Mouse (Mus musculus) limb, embryonic 10.5 days (tissue): ENCODE measurements at regions not wholly inside any gene's neighbourhood (a gene's known extent, or its start where the extent isn't known, plus 50 kb on each side); places are given as distances from the start of the nearest gene placed in this dataset.
"Not testable (repeated sequence)": the region's sequence is repeated elsewhere in the genome, so short reads cannot be mapped to it uniquely, and the experiment has no call there.

Source experiments
- DNase-seq: peaks from one replicate; pipeline ENCODE4 v3.0.0-alpha.2; 2017; ENCODE audit warnings: low spot score
- H3K27ac ChIP-seq: fragments of 300-500 bp; sonication (generic); 2 replicates; pipeline ENCODE4 v1.5.1; 2016; ENCODE audit warnings: mild to moderate bottlenecking
- H3K27me3 ChIP-seq: fragments of 300-500 bp; sonication (generic); 2 replicates; pipeline ENCODE4 v1.6.1; 2016; ENCODE audit warnings: low read depth, mild to moderate bottlenecking; ENCODE audit not compliant: poor library complexity, severe bottlenecking
- H3K36me3 ChIP-seq: fragments of 300-500 bp; sonication (generic); 2 replicates; pipeline ENCODE4 v1.6.1; 2016; ENCODE audit warnings: mild to moderate bottlenecking, moderate library complexity
- H3K4me1 ChIP-seq: fragments of 300-500 bp; sonication (generic); 2 replicates; pipeline ENCODE4 v1.6.1; 2016
- H3K4me3 ChIP-seq: fragments of 300-500 bp; sonication (generic); 2 replicates; pipeline ENCODE4 v1.5.1; 2016; ENCODE audit warnings: mild to moderate bottlenecking, moderate library complexity
- H3K9me3 ChIP-seq: fragments of 300-500 bp; sonication (generic); replicated peaks from 2 replicates; pipeline ENCODE4 v1.6.1; 2016; ENCODE audit warnings: mild to moderate bottlenecking
- WGBS: fragments of 180-500 bp; shearing (Covaris S2); methylation state at CpG from one replicate; pipeline ENCODE4 v1.1.7; 2016; 5-methylcytosine and 5-hydroxymethylcytosine counted together

DNA sequence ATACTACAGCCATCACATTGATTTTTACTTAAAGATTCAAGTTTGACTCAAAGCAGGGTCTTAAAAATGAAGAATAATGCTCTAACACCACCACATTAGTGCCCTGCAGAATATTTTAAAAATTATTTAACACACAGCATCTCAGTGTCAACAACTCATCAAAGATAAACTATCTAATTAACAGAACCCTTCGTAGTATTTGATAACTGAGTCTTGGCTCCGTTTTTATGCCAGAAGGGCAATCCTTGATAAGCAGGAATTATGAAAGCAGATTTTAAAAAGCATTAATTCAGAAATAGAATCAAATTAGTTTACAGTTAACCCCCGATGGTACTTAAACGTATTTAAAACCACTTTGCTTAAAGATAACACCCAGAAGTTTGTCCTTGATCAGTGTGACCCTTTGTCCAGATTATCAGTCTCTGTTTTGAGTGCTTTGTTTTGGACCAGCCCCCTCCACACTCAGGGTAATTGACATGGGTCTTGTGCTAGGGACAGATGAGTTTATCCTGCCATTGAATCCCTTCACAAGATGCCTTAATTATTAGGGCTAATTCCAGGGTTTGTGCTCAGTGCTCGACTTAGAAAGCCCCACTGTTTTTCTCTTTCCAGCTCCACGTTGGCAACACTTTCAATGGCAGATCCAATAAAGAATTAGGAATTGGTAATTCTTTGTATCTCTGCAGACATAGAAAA lies 69.4 kb upstream of the Dph6 start:
- Histone ChIP-seq H3K9me3 (no peaks in the 10 kb centered on the region), H3K4me1 (no peaks in the 10 kb centered on the region), H3K36me3 (no peaks in the 10 kb centered on the region), H3K27ac (no peak overlapping the region), H3K4me3 (no peak overlapping the region), H3K27me3 (no peaks in the 10 kb centered on the region)
- WGBS = 69% methylated on average over 6 of the region's 6 CpGs
- DNase-seq = no peak

DNA sequence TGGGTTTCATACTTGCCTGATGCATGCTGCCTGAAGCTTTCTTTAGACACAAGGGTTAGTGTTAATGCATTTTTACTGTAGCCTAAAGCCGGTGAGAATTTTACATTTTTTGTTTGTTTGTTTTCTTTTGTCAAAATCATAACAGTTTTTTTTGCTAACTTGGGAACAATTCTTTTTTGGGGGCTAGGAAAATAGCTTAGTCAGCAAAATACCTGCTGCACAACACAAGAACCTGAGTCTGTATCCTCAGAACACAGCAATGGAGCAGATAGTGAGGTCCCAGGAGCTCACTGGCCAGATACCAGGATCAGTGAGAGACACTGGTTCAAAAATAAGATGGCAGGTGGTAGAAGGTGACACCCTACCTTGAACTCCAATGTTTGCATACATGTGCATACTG lies 72.4 kb upstream of the Dph6 start:
- 100% methylated on average over 1 of the region's 1 CpGs for WGBS
- Histone ChIP-seq H3K27me3 (no peaks in the 10 kb centered on the region), H3K27ac (no peak overlapping the region), H3K9me3 (no peaks in the 10 kb centered on the region), H3K4me3 (no peak overlapping the region), H3K4me1 (no peaks in the 10 kb centered on the region), H3K36me3 (no peaks in the 10 kb centered on the region)
- DNase-seq = no peak

- 74% methylated on average over 4 of the region's 4 CpGs for WGBS
- Histone ChIP-seq H3K4me3 (no peak overlapping the region), H3K4me1 (peaks cover 5% of the 10 kb centered on the region; the same call in 1 of the 2 replicates), H3K27ac (no peak overlapping the region), H3K27me3 (no peaks in the 10 kb centered on the region), H3K9me3 (no peaks in the 10 kb centered on the region), H3K36me3 (no peaks in the 10 kb centered on the region)
- no peak for DNase-seq
These were observed 80.3 kb upstream of the Dph6 start for GRCm38 (mm10) chr2:114734861-114735569.

- DNase-seq = no peak
- Histone ChIP-seq H3K27ac (no peak overlapping the region), H3K9me3 (no peaks in the 10 kb centered on the region), H3K27me3 (no peaks in the 10 kb centered on the region), H3K4me3 (no peak overlapping the region), H3K4me1 (peaks cover 4% of the 10 kb centered on the region; the same call in 1 of the 2 replicates), H3K36me3 (no peaks in the 10 kb centered on the region)
- 85% methylated on average over 11 of the region's 11 CpGs for WGBS
These were observed 84.9 kb upstream of the Dph6 start for GRCm38 (mm10) chr2:114739421-114740212.

DNA sequence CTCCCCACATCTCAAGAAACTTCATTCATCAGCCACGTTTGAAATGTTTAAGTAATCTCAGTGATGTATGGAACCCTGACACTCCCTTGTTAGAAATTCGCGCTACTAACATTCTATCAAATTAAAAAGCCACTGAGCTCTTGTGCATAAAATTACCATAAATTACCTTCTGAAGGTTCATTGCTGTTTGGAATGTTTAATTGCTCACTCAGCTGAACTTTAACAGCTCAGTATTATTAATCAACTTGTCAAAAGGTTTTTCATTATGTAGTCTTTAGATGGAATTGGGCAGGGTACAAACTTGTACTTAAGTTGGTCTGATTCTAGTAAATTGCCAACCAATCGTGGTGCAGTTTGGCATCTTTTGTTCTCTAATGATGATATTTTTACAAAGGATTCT lies 108.5 kb upstream of the Dph6 start:
- DNase-seq = no peak
- Histone ChIP-seq H3K4me1 (no peaks in the 10 kb centered on the region), H3K36me3 (no peaks in the 10 kb centered on the region), H3K27ac (no peak overlapping the region), H3K27me3 (no peaks in the 10 kb centered on the region), H3K4me3 (no peak overlapping the region), H3K9me3 (no peaks in the 10 kb centered on the region)
- WGBS = 79% methylated on average over 4 of the region's 4 CpGs

DNA sequence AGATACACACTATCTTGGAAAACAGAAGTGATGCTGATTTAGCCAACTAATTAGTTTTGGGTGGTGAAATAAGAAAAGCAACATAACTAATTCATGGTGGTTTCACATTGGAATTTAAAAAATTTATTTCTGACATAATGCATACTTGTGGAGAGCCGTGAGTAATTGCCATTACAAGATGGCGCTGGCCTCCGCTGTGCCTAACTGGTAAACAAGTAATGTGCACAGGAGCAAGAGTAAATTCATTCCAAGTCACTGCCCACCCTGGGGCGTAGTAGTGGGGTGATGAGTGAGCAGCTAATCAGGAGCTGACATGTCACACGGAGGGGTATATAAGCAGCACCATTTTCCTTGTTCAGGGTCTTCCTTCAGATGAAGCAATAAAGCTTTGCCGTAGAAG lies 119.0 kb upstream of the Dph6 start:
- not testable (repeated sequence) for H3K4me3 ChIP-seq, H3K9me3 ChIP-seq, H3K36me3 ChIP-seq, DNase-seq, H3K27ac ChIP-seq, H3K27me3 ChIP-seq
- H3K4me1 ChIP-seq = peaks cover 17% of the 10 kb centered on the region
- WGBS = 93% methylated on average over 6 of the region's 6 CpGs

DNA sequence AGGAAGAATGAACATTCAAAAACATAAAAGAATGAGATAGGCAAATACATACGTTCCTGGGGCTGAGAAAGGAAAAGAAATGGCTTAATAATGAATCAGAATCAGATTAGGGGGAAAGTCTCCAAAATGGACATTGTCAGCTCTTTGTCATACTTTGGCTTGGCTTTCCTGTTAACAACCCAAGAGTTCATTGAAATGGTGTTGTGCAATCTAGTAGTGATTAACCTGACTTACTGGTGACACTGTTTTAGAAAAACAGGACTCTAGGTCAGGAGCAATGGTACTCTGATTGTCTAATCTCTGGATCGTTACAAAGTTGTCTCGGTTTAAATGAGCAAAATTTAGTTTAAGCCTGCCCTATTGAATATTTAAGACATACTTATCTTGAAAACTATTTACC lies 119.5 kb upstream of the Dph6 start:
- Histone ChIP-seq H3K4me3 (no peak overlapping the region), H3K9me3 (no peaks in the 10 kb centered on the region), H3K4me1 (peaks cover 17% of the 10 kb centered on the region), H3K36me3 (no peaks in the 10 kb centered on the region), H3K27ac (no peak overlapping the region), H3K27me3 (no peaks in the 10 kb centered on the region)
- 95% methylated on average over 3 of the region's 3 CpGs for WGBS
- DNase-seq = no peak

DNA sequence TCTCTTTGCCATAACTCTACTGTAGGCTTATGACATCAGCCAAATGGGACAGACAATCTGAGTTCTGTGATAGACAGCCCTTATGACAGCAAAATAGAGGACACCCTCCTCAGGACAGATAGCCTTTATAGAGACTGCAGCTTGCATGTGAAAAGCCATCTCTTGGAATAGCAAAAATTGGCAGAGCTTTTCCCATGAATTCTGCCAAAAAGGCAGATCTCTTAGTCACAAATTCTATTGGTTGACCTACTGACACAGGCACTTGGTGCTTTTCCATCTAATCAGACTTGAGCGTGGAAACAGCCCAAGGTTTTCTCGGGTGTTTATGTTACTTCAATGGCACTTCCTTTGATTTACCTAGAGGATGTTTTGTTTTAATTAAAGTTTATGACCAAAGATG lies 120.8 kb upstream of the Dph6 start:
- no peak for DNase-seq
- 16% methylated on average over 2 of the region's 2 CpGs for WGBS
- H3K4me3 ChIP-seq = no peak overlapping the region
- H3K27ac ChIP-seq = no peak overlapping the region
- no peaks in the 10 kb centered on the region for H3K27me3 ChIP-seq
- H3K4me1 ChIP-seq = peaks cover 17% of the 10 kb centered on the region
- H3K36me3 ChIP-seq = no peaks in the 10 kb centered on the region
- H3K9me3 ChIP-seq = no peaks in the 10 kb centered on the region

DNA sequence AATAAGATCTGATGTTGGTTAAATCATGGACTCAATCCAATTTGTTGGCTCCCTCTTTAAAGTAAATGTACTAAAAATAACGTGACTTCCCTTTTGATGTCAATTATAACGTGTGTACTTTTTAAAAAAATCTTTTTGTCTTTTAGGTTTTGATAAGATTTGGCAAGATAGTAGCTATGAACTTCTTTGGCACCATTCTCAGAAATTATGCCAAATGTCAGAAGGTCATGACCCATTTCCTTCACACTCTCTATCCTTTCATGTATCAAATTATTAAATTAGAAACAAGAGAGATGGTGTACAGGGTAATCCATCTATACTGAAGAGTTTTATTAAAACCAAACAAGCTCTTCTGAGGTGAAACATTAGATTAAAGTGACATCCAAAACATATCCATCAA lies 121.4 kb upstream of the Dph6 start:
- H3K27ac ChIP-seq = no peak overlapping the region
- H3K4me1 ChIP-seq = peaks cover 17% of the 10 kb centered on the region
- no peak for DNase-seq
- no peak overlapping the region for H3K4me3 ChIP-seq
- no peaks in the 10 kb centered on the region for H3K9me3 ChIP-seq
- no peaks in the 10 kb centered on the region for H3K36me3 ChIP-seq
- H3K27me3 ChIP-seq = no peaks in the 10 kb centered on the region
- 61% methylated on average over 2 of the region's 2 CpGs for WGBS

GRCm38 (mm10) chr2:114782450-114782849 lies 127.7 kb upstream of the Dph6 start:
- H3K4me1 ChIP-seq = peaks cover 15% of the 10 kb centered on the region
- H3K36me3 ChIP-seq = no peaks in the 10 kb centered on the region
- WGBS = 92% methylated on average over 6 of the region's 6 CpGs
- H3K9me3 ChIP-seq = no peaks in the 10 kb centered on the region
- no peak overlapping the region for H3K4me3 ChIP-seq
- no peaks in the 10 kb centered on the region for H3K27me3 ChIP-seq
- no peak overlapping the region for H3K27ac ChIP-seq
- DNase-seq = no peak

- no peak for DNase-seq
- Histone ChIP-seq H3K9me3 (no peaks in the 10 kb centered on the region), H3K4me3 (no peak overlapping the region), H3K27ac (peak overlapping the region; percentile 74), H3K4me1 (peaks cover 10% of the 10 kb centered on the region), H3K27me3 (no peaks in the 10 kb centered on the region), H3K36me3 (no peaks in the 10 kb centered on the region)
These were observed 129.4 kb upstream of the Dph6 start for GRCm38 (mm10) chr2:114784191-114784590.

- Histone ChIP-seq H3K4me3 (no peak overlapping the region), H3K27ac (no peak overlapping the region), H3K36me3 (no peaks in the 10 kb centered on the region), H3K4me1 (peaks cover 10% of the 10 kb centered on the region), H3K27me3 (no peaks in the 10 kb centered on the region), H3K9me3 (no peaks in the 10 kb centered on the region)
- WGBS = 88% methylated on average over 3 of the region's 3 CpGs
- no peak for DNase-seq
These were observed 133.5 kb upstream of the Dph6 start for GRCm38 (mm10) chr2:114788251-114788650.

DNA sequence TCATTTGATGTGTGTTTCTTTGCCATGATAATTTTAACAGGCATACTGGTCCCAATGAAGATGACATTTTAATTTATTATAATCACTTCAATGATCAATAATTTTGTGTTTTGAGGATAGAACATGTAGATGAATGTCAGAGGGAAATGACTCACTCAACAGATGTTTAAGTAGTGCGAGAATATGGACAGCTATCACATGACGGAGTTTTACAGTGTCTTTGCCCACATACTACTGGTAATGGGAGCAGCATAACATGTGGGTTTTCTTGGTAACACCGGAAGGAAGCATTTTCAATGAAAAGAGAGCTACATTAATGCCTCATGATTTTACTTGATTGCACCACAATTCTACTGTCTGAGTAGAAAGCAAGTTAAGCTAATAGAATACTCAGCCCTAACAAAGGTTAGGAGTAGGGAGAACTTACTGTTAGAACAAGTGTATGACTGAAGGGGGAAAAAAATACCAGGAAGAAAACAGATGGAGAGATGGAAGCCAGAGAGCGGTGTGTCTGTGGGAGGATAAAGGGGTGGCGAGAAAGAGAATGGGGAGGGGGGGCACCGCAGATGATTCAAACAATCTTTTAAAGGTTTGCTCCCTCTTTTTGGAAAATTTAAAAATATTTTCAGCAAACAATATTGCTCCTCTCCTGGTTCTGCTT lies 142.0 kb upstream of the Dph6 start:
- no peak for DNase-seq
- 97% methylated on average over 6 of the region's 6 CpGs for WGBS
- Histone ChIP-seq H3K27me3 (no peaks in the 10 kb centered on the region), H3K9me3 (no peaks in the 10 kb centered on the region), H3K36me3 (no peaks in the 10 kb centered on the region), H3K27ac (no peak overlapping the region), H3K4me3 (no peak overlapping the region), H3K4me1 (peaks cover 9% of the 10 kb centered on the region)
